Mouse (Mus musculus): ENCODE data around the gene Ubox5. TPM values are rescaled to one million over a fixed set of nuclear protein-coding genes. Genes with fewer than 3 reads are reported as not detected.

The Ubox5 gene
- polyA plus RNA-seq, 1 experiment = 5.0 TPM

DNA sequence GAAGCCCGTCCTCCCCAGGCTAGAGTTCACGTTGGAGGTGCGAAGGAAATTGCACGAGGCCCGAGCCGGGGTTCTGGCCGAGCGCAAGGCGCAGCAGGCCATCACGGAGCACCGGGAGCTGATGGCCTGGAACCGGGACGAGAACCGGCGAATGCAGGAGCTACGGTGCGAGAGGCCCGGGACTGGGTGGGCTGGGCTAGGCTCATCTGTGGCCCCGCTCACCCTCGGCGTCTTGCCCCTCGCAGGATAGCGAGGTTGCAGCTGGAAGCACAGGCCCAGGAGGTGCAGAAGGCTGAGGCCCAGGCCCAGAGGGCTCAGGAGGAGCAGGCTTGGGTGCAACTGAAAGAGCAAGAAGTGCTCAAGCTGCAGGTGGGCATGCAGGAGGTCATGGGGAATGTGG is 65.8 kb downstream of the Ubox5 start:
- no peak for TF ChIP-seq CTCF (IDR thresholded peaks at IDR 0.05; ENCODE audit: low read depth, low read length)
- TF ChIP-seq POLR2A (IDR thresholded peaks at IDR 0.05; ENCODE audit: borderline replicate concordance, low read depth, low read length) = no peak
- H3K4me1 ChIP-seq (ENCODE audit: control insufficient read depth, insufficient read depth, low read length) = peaks cover 9% of the 10 kb centered on the region
- H3K4me3 ChIP-seq (ENCODE audit: insufficient read depth, low read length) = peak overlapping the region; percentile 77
- peak overlapping the region; percentile 19; the same call in 1 of the 2 replicates for H3K27ac ChIP-seq (ENCODE audit: insufficient read depth, low read depth, low read length)

DNA sequence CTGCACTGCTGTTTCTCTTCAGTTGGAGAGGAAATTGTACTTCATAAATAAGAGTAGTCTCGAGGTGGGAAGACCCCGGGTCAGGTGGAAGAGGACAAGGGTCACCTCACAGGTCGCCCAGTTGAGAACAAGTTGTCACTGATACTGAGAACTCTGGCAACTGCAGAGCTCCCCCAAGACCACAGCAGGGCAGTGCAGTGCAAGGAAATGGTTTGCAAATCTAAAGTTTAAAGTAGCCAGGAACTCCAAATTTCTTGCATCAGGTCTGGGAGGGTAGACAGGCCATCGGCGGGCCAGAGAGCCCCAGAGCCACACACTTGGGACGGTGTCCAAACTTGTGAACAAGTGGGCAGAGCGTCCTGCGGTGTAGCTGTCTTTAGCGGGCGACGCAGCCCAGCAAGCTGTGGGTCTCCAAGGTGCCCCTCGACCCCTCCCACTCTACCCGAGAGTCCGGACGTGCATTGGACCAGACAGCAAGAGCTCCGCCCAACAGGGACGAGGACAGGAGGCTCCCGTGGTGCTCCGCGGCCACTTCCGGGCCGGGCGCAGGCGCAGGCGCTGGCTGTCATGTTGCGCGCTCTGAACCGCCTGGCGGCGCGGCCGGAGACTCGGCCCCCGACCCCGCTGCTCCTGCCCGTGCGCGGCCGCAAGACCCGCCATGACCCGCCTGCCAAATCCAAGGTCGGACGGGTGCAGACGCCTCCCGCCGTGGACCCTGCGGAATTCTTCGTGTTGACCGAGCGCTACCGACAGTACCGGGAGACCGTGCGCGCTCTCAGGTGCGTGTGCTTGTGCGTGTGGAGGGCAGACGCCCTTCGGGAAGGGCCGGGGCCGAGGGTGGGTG is 66.4 kb downstream of the Ubox5 start, which contains the start of gene Mrps26:
Mrps26 (plus strand) TSS at position 531 of the 844 bp plus-strand sequence.
- Histone ChIP-seq H3K27ac (ENCODE audit: insufficient read depth, low read depth, low read length) (peak within 1 kb of the TSS; percentile 19), H3K4me1 (ENCODE audit: control insufficient read depth, insufficient read depth, low read length) (peaks cover 9% of the 10 kb centered on the region), H3K4me3 (ENCODE audit: insufficient read depth, low read length) (peak within 1 kb of the TSS; percentile 77)
- TF ChIP-seq POLR2A (IDR thresholded peaks at IDR 0.05; ENCODE audit: borderline replicate concordance, low read depth, low read length) = 0 out of 2 replicates have a peak, but pooled peaks have one; percentile 6
- peak; percentile 23; the same call in 1 of the 2 replicates for TF ChIP-seq CTCF (IDR thresholded peaks at IDR 0.05; ENCODE audit: low read depth, low read length)

DNA sequence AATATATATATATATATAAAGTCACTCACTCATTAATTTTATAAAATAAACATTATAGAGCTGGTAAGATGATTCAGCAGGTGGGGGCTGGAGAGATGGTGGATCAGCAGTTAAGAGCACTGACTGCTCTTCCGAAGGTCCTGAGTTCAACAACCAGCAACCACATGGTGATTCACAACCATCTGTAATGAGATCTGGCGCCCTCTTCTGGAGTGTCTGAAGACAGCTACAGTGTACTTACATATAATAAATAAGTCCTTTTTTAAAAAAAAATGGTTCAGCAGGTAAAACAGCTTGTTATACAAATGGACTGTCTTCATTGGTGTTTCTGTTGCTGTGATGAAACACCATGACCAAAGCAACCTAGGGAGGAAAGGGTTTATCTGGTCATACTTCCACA is 71.8 kb downstream of the Ubox5 start:
- H3K4me1 ChIP-seq (ENCODE audit: control insufficient read depth, insufficient read depth, low read length) = 0 out of 2 replicates have a peak, but pooled peaks cover 2% of the 10 kb centered on the region
- no peak for TF ChIP-seq CTCF (IDR thresholded peaks at IDR 0.05; ENCODE audit: low read depth, low read length)
- TF ChIP-seq POLR2A (IDR thresholded peaks at IDR 0.05; ENCODE audit: borderline replicate concordance, low read depth, low read length) = no peak
- H3K27ac ChIP-seq (ENCODE audit: insufficient read depth, low read depth, low read length) = no peak overlapping the region
- no peak overlapping the region for H3K4me3 ChIP-seq (ENCODE audit: insufficient read depth, low read length)

DNA sequence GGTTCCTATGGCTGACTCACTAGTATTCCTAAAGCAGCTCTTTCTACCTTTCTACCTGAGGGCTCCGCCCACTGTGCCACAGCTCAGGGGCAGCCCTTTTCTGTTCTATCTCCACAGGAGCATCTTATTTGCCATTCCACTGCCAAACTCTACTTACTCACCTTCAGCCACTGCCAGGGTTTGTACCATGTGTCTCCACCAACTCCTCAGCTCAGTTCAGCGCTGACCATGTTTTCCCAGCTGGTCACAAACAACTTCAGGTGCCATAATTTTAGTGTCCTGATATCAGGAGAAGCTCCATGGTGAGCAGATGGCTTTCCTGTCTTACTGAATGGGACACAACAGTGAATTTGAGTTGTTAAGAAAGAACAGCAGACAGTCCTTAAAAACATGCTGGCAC is 72.4 kb downstream of the Ubox5 start:
- no peak for TF ChIP-seq POLR2A (IDR thresholded peaks at IDR 0.05; ENCODE audit: borderline replicate concordance, low read depth, low read length)
- TF ChIP-seq CTCF (IDR thresholded peaks at IDR 0.05; ENCODE audit: low read depth, low read length) = no peak
- H3K4me3 ChIP-seq (ENCODE audit: insufficient read depth, low read length) = no peak overlapping the region
- no peaks in the 10 kb centered on the region for H3K4me1 ChIP-seq (ENCODE audit: control insufficient read depth, insufficient read depth, low read length)
- no peak overlapping the region for H3K27ac ChIP-seq (ENCODE audit: insufficient read depth, low read depth, low read length)

DNA sequence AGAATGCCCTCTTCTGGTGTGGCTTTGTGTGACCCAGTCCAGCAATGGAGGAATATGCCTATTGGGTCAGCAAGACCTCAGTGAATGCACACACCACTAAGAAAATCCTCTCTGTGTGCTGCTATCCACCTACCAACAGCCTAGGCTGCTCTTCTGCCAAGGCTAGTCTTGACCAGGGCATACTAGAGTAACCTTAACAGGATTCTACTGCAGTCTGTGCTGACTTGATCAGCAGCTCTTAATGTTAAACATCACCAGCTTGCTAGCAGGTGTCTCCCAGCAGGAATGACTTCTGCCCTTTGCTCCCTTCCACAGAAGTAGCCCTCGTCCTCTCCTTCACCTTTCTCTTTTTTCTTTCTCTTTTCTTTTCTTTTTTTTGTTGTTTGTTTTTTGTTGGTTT is 73.5 kb downstream of the Ubox5 start:
- Histone ChIP-seq H3K4me1 (ENCODE audit: control insufficient read depth, insufficient read depth, low read length) (no peaks in the 10 kb centered on the region), H3K27ac (ENCODE audit: insufficient read depth, low read depth, low read length) (no peak overlapping the region), H3K4me3 (ENCODE audit: insufficient read depth, low read length) (no peak overlapping the region)
- TF ChIP-seq CTCF (IDR thresholded peaks at IDR 0.05; ENCODE audit: low read depth, low read length) = no peak
- TF ChIP-seq POLR2A (IDR thresholded peaks at IDR 0.05; ENCODE audit: borderline replicate concordance, low read depth, low read length) = no peak

DNA sequence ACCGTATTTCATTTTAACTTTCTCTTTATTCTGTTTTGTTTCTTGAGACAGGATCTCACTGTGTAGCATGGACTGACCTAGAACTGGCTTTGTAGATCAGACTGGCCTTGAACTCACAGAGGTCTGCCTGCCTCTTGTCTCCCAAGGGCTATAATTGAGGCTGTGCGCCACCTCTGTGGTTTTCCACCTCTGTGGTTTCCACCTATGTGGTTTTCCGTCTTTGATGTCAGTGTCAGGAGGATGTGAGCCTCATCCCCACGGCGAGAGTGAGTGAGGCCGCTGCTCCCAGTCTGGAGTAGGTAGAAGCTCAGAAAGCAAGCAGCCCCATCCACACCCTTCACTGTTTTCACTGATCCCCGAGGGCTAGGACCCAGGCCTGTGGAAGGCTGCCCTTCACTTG is 75.0 kb downstream of the Ubox5 start:
- Histone ChIP-seq H3K4me3 (ENCODE audit: insufficient read depth, low read length) (no peak overlapping the region), H3K27ac (ENCODE audit: insufficient read depth, low read depth, low read length) (no peak overlapping the region), H3K4me1 (ENCODE audit: control insufficient read depth, insufficient read depth, low read length) (no peaks in the 10 kb centered on the region)
- no peak for TF ChIP-seq CTCF (IDR thresholded peaks at IDR 0.05; ENCODE audit: low read depth, low read length)
- no peak for TF ChIP-seq POLR2A (IDR thresholded peaks at IDR 0.05; ENCODE audit: borderline replicate concordance, low read depth, low read length)

DNA sequence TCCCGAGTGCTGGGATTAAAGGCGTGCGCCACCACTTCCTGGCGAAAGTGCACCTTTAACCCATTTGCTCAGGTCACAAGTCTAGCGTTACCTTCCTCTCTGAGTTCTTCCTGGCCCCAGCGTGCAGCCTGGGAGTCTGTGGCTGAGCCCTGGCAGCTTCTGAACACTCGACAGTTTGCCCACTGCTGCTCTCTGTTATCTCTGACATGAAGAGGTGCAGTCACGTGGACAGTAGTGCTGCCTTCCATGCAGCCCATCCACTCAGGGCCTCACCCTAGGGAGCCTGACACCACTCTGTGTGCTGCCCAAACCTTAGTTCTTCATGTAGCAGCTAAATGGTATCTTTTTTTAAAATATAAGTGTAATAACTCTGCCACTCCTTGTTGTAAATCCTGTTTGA is 82.9 kb downstream of the Ubox5 start:
- Histone ChIP-seq H3K4me3 (ENCODE audit: insufficient read depth, low read length) (no peak overlapping the region), H3K27ac (ENCODE audit: insufficient read depth, low read depth, low read length) (no peak overlapping the region), H3K4me1 (ENCODE audit: control insufficient read depth, insufficient read depth, low read length) (no peaks in the 10 kb centered on the region)
- no peak for TF ChIP-seq POLR2A (IDR thresholded peaks at IDR 0.05; ENCODE audit: borderline replicate concordance, low read depth, low read length)
- TF ChIP-seq CTCF (IDR thresholded peaks at IDR 0.05; ENCODE audit: low read depth, low read length) = no peak

DNA sequence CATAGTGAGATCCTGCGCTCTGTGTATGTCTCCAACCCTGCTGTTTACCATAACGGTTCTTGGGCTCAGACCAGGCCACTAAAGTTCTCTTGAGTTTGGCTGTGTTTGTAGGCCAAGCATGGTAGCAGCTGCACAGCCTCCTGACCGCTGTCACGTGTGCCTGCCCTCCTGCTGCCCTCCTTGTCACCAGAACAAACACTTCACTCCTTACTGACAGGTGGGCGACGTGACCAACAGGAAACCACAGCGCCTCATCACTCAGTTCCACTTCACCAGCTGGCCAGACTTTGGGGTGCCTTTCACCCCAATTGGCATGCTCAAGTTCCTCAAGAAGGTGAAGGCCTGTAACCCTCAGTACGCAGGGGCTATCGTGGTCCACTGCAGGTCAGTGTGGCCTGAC is 89.6 kb downstream of the Ubox5 start:
- TF ChIP-seq CTCF (IDR thresholded peaks at IDR 0.05; ENCODE audit: low read depth, low read length) (no peak), POLR2A (IDR thresholded peaks at IDR 0.05; ENCODE audit: borderline replicate concordance, low read depth, low read length) (no peak)
- Histone ChIP-seq H3K4me3 (ENCODE audit: insufficient read depth, low read length) (no peak overlapping the region), H3K27ac (ENCODE audit: insufficient read depth, low read depth, low read length) (no peak overlapping the region), H3K4me1 (ENCODE audit: control insufficient read depth, insufficient read depth, low read length) (no peaks in the 10 kb centered on the region)

Other genes starting within 250 kb of the Ubox5 start
- 0.33 TPM in 1 of 2 replicates, not detected in the other for gene Cpxm1, start 232.5 kb downstream of the Ubox5 start, polyA plus RNA-seq (2012; ENCODE audit: insufficient read depth, insufficient read length, missing spikeins)
- gene Gm28372, start 224.8 kb downstream of the Ubox5 start, polyA plus RNA-seq (2012; ENCODE audit: insufficient read depth, insufficient read length, missing spikeins) = not detected in 2 replicates
- not detected in 2 replicates for gene 1700020A23Rik, start 224.8 kb downstream of the Ubox5 start, polyA plus RNA-seq (2012; ENCODE audit: insufficient read depth, insufficient read length, missing spikeins)
- not detected in 2 replicates for gene Tmem239, start 223.6 kb downstream of the Ubox5 start, polyA plus RNA-seq (2012; ENCODE audit: insufficient read depth, insufficient read length, missing spikeins)
- 121 and 124 TPM in 2 replicates for gene Vps16, start 205.7 kb downstream of the Ubox5 start, polyA plus RNA-seq (2012; ENCODE audit: insufficient read depth, insufficient read length, missing spikeins)
- 14.1 and 15.7 TPM in 2 replicates for gene Pced1a, start 205.3 kb downstream of the Ubox5 start, polyA plus RNA-seq (2012; ENCODE audit: insufficient read depth, insufficient read length, missing spikeins)
- 195 and 229 TPM in 2 replicates for gene Ptpra, start 179.8 kb downstream of the Ubox5 start, polyA plus RNA-seq (2012; ENCODE audit: insufficient read depth, insufficient read length, missing spikeins)
- gene Mrps26, start 66.3 kb downstream of the Ubox5 start, polyA plus RNA-seq (2012; ENCODE audit: insufficient read depth, insufficient read length, missing spikeins) = 28.3 and 30.0 TPM in 2 replicates
- not detected in 2 replicates for gene Oxt, start 53.9 kb downstream of the Ubox5 start, polyA plus RNA-seq (2012; ENCODE audit: insufficient read depth, insufficient read length, missing spikeins)
- not detected in 2 replicates for gene Avp, start 47.5 kb downstream of the Ubox5 start, polyA plus RNA-seq (2012; ENCODE audit: insufficient read depth, insufficient read length, missing spikeins)
- gene Fastkd5, start within 50 bp of the Ubox5 start, polyA plus RNA-seq (2012; ENCODE audit: insufficient read depth, insufficient read length, missing spikeins) = 4.4 and 6.1 TPM in 2 replicates
- gene Lzts3, start 12.8 kb upstream of the Ubox5 start, polyA plus RNA-seq (2012; ENCODE audit: insufficient read depth, insufficient read length, missing spikeins) = 2.8 and 3.3 TPM in 2 replicates
- gene Ddrgk1, start 34.6 kb upstream of the Ubox5 start, polyA plus RNA-seq (2012; ENCODE audit: insufficient read depth, insufficient read length, missing spikeins) = 115 and 134 TPM in 2 replicates
- gene Itpa, start 37.6 kb upstream of the Ubox5 start, polyA plus RNA-seq (2012; ENCODE audit: insufficient read depth, insufficient read length, missing spikeins) = 22.7 and 23.7 TPM in 2 replicates
- 0.34 and 0.65 TPM in 2 replicates for gene Slc4a11, start 67.5 kb upstream of the Ubox5 start, polyA plus RNA-seq (2012; ENCODE audit: insufficient read depth, insufficient read length, missing spikeins)

All from bone marrow macrophage, adult 2 months (primary cell).